Mouse (Mus musculus) kidney, postnatal 14 days (tissue): ENCODE results near the gene Plxnb2.
A peak's percentile ranks its signal among the peaks of the same experiment; 100 is the strongest.

Experiments used
- DNase-seq: peaks from one replicate; pipeline ENCODE4 v3.0.0; 2022; ENCODE audit warnings: mixed read lengths

The Plxnb2 gene

DNA sequence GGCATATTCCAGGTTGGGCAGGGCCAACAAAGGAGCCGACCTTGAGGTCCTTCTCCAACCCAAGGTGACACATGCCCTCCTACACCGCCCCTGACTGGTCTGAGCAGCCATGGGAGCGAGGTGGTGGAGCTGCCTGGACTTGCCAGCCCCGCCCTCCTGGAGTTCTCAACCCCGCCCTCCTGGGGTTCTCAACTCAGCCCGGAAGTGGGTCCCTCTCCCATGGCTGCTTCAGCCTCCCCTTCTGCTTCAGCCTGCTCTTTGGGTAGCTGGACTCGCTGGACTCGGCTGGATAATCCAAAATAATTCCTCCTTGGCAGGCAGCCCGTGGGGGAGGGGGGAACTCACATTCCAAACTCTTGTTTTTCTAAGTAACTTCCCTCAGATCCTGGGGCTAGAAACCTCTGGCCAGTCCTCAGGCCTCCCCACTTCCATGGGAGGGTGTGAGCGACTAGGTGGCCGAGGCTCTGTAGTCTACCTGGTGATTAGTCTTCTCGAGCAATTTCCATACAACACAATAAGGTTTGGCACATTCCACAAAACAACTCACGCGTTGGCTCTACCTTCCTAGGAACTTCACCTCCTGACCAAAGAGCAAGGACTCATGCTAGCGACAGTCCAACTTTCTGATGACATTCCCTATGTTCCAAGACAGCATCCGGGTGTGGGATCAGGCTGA, 1.5 kb downstream of the Plxnb2 start:
- peak; percentile 93 for DNase-seq

DNA sequence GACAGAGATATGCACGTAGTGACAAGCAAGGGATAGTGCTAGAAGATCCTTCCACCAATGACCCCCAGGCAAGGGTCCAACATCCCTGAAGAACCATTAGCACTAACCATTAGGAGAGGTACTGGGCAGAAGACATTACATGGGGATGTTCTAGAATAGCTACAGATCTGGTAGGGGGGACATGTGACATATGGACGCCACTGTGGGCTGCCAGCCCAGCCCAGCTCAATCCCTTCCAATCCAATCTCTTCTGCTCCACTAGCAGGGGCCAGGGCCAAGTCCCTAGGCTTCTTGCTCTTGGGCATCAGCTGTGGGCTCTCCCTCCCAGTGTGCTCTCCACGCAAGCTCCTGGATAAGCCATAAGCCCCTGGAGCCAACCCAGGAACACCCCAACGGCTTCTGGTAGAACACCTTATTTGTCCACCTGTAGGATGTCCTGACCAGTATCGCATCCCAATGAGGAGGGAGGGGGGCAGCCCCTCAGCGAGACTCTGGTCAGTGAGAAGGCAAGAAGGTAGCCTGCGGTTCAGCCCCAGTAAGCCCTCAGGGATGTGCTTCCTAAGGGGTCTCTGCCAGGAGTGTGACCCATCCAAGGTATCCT, 2.2 kb downstream of the Plxnb2 start:
- no peak for DNase-seq

DNA sequence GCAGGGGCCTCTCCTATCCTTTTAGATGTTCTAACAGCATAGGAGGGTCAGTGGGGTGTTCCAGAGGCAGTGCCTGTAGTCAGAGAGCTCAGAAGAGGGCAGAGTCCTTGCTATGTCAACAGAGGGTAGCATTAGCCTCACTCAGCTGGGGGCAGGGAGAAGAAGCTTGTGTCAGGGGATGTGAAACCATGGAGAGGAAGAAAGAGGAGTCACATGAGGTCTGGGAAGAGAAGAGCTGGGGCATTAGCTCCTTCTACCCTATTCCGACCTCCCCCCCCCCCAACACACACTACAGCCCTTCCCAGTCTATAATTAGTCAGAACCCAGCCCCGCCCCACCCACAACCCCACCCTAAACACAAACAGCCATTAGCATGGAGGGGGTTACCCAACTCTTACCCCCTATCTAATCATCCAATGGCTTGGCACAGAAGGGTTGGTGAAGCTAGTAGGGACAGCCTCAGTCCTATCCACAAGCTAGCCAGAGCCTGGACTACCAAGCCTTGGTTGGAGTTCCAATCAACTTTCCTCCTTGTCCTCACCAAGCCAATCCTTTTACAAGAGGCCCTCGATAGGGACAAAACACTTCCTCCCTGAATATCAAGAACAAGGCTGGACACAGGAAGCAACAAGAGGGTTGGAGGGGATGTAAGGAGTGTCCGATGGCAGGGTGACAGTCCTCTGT, 2.9 kb downstream of the Plxnb2 start:
- no peak for DNase-seq

DNA sequence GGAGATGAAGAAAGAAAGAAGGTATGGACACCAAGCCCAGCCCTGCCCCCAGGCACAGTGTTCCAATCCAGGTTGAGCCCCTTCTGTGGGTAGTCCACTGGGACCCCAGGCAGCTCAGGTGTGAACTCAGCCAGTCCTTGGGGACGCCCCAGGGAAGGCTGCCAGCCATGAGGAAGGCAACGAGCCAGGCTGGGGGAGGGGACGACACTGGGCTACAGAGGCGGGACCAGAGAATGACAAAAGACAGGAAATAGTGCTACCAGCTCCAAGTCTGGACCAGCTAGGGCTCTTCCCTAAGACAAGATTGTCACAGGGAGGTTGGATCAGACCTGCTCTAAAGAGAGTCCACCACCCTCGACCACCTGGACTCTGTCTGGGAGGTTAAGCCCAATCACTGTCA, 3.5 kb downstream of the Plxnb2 start:
- peak; percentile 93 for DNase-seq

DNA sequence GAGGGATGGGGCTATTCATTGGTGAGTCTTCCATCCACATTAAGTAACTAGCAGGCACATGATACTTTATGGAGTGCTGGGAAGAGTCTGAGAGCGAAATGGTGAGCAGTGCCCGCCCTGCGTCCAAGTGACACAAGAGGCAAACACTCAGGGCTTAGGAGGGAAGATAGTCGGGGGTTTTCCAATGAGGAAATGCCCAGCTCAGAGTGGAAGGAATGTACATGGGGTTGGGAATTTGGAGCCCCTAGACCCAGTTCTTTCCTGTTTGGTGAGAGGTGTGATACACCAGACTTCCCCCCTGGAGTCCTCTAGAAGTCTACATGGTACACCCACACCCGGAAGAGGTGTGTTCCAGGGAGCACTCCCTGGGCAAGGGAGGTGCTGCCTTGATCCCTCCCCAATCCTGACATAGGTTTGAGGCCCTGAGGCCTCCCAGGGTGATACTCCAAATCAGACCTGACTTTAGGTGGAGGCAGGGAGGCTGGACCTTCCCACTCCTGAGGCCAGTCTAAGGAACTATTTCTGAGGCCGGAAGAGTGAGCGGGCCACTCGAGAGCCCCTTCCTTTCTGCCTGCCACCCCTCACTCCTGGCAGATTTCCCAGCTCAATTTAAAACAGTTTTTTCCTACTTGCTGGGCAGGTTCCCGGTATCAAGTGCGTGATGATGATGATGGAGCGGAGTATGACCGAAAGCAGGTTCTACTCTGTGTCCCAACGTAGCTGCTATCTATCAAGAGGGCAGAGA, 5.0 kb downstream of the Plxnb2 start:
- no peak for DNase-seq

DNA sequence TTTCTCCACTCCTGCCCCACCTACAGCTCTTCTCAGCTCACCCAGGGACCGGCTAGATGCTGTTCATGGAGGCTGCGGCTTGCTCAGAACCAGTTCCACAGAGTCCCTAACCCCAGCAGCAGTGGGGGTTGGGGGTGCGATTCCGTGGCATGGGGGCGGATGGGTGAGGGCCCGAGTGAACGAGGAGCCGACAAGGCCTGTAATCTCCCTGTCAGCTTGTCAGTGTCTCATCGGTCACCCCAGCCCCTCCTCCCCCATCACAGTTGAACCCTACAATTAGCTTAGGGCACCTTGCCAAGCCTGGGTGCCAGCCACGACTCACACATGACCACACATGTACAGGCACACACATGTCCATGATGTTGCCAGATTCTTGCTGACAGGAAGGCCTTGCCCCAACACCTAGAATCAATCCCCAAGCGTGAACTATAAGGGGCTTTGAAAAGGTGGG, 5.7 kb downstream of the Plxnb2 start:
- DNase-seq = no peak

DNA sequence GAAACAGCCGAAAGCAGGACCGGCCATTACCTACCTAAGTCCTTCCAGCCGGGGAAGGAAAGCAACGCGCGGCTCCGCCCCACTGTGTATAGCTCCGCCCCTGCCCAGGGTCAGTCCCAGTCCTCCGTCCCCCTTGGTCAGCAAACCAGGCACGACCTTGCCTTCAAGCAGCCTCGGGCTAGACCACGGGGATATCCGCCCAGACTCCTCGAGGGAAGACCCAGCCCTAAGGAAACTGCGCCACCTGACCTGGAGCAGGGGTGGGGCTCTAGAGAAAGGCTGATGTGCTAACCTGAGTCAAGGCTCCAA, 6.7 kb downstream of the Plxnb2 start:
- DNase-seq = peak; percentile 89

DNA sequence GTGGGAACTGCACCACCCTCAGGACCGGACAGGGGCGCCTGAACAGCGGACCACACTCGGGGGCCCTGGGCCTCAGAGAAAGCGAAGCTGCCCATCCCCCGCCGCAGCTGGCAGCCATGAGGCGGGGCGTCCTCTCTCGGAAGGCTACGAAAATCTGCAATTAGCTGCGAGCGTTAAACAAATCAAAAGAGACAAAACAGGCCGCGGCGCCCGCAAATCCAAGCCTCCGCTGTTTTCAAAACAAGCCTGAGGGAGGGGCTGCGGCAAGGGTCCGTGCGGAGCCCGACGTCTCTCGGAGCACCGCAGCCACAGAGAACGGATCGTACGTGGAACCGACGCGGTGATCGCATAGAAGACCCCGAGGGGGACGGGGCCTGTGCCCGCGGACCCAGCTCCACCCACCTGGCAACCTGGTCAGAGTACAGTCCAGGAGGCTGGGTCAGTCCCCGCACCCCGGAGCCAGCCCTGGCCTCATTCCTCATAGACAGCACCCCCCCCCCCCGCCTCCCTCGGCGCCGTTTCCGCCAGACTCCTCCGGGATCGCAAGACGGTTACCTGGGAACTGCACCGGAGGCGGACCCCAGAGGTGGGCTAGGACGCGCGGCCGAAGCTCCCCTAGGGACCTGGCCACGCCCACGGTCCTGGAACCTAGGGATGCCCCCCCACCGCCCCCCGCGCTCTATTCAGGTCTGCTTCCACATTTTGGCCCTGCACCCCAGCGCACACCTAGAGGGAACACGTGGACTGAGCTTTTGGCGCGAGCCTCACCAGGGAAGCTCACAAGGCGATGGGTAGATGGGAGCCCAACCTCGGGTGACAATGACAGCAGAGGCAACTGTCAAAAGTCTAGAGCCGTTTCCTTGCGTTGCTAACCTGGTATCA, 7.3 kb downstream of the Plxnb2 start:
- DNase-seq = peak; percentile 80

DNA sequence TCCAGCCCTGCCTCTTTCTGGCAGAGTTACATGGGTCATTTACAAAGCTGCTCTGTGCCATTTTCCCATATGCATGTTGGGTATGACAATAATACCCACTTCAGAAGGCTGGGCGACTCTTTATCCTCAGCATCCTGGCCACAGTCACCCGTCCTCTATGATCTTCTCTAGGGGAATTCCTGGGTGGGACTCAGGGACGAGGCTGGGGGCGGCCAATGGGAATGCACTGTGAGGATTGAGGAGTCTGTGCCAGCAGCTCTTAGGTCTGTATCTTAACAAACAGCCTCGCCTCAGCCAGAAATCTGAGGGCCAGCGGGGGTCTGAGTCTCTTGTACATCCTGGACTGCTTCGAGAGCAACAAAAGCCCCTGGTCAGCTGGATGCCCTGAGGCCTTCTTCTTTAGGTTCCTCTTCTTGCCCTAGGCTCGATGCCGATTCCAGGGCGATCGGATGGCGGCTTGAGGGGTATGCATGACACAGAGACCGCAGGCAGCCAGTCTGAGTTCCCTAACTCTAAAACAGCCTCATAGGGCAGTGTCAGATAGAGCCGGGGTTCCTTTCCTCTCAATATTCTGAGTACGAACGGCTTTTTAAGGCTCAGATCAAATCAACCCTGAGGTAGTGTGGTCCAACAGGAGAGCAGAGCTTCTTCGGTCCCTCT, 8.2 kb downstream of the Plxnb2 start:
- no peak for DNase-seq

DNA sequence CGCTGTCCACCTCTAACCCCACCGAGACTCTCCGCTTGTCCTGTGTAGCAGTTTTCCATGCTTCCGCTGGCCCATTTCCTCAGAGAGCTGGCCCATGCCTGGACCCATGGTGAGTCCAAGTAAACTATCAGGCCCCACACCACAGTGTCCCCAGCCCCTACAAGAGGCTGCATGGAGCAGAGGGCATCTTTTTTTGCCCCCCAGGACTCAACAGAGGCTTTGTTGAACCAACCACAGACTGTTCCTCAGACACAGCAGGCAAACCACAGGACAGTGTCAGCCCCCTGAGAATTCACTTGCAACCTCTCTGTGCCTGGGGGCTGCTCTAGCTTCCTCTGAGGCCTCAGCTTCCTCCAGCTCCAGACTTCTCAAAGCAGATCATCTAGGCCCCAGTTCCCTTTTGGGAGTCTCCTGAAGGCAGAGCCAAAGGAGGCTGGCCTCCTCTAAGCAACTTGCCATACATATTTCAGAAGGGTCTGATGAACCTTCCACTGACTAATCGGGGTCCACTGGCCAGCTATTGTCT, 9.0 kb downstream of the Plxnb2 start:
- no peak for DNase-seq

DNA sequence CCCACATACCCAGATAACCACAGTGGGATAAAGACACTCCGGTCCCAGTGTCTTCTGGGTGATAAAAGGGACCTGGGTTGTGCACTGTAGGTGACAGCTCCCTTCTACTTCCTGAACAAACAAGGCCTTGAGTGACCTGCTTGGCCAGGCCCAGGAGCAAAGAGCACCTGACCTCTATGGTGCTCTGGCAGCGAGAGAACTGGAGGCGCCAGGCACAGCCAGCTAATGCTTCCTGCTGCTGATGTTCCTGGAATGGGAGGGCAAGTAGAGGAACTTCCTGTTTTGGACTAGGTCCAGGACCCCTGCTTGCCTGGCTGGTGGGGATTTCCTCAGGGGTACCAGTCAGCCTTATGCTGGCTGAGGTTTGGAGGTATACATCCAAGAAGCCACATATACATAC, 10.5 kb downstream of the Plxnb2 start:
- DNase-seq = peak; percentile 79

DNA sequence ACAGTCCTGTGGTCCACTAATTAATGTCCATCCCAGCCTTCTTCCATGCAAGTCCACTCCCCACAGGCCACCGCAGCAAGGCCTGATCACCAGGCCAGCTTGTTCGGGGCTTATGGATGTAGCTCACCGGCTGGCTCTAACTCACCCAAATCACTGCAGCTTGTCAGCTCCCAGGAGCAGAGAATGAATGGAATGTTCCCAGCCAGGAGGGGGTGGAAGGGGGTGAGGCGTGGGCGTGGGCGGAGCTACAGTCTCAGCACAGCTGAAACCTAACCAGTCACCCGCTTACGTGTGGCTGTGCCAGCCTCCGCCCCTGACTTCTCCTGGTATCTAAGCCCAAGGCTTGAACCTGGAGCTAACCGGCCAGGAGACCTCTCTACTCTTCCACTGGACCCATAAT, 11.2 kb downstream of the Plxnb2 start:
- DNase-seq = peak; percentile 95

DNA sequence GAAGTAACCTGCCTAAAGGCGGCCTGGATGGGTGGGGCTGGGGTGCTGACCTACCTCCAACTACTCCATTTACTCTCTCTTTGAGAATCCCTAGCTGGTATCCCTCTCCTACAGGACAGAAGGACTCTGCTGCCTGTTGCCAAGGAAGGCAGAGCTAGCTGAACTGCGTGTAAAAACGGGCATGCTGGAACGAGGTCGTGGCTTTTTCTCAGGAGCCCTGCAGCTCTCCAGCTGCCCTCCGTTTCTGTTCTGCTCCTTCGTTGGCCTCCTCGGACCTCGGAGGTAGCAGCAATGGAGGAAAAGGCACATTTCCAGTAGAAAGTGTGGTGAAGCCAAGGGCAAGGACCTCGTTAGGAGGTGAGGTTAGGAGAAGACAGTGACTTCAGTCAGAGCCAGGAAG, 11.7 kb downstream of the Plxnb2 start:
- DNase-seq = no peak

DNA sequence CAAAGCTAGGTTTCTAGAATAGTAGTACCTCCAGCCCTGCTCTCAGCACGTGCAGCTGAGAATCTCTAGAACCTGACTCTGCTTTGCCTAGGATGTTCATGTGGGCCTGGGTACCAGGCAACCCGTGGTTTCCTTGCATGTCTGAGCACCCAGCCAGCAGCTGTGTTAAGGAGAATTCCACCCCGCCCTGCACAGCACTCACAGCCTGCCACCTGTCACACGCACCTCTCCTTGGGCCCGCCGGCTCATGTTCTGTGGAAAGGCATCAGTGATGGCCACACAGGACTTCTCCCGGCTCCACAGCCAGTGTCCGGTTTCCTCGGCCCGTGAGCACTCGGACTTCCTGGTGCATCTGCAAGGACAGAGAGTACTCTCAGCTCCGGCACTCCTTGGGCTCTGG, 15.1 kb downstream of the Plxnb2 start:
- no peak for DNase-seq

DNA sequence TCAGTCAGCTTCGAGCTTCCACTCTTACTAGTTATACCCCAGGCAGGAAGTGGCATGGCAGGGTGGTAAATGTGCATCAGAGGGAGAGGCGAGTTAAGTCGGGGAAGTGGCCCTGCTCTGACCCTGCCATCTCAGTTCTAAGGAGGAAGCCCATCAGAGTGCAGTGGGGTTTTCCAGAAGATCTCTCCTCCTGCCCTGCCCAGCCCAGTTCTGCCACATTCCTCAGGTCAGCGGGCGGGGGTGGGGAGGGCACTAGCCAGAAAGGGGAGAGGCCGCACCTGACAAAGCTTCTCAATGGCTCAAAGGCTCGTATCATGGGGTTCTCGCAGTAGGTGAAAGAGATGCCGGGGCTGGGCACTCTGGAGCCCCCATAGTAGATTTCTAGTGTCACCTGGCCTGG, 19.2 kb downstream of the Plxnb2 start:
- no peak for DNase-seq

DNA sequence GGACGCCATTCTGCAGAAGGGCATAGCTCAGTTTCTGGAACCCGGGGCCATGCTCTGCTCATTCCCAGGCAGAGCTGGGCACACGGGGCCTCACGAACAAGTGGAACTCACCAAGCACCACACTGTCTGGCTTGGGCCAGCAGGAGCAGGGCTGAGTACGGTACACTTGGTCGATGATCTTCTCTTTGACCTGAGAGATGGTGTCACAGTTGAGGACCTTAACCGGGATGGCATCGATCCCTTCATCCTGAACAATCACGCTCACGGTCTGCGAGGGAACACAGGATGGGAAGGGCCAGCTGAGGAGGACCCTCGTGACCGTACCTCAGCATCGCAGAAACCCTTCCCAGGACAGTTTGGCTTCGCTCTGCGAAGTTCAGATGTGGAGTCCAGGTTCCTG, 22.1 kb downstream of the Plxnb2 start:
- no peak for DNase-seq

DNA sequence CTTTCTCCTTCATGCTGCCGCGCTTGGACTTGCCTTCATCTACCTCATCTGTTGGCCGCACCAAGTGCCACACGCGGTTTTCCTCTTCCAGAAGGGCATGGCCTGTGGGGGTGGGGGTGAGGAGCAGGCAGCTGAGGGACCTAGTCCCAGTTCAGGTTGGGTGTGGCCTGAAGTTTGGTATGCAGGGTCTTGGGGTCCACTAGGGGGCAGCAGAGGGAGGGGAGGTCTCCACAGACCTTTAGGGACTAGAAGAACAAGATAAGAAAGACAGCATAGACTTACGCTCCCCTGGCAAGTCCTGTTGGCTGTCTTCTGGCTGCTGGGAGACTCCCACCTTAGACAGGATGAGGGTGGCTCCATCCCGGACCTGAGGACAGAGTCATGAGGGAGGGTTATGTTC, 22.6 kb downstream of the Plxnb2 start:
- DNase-seq = peak; percentile 83

DNA sequence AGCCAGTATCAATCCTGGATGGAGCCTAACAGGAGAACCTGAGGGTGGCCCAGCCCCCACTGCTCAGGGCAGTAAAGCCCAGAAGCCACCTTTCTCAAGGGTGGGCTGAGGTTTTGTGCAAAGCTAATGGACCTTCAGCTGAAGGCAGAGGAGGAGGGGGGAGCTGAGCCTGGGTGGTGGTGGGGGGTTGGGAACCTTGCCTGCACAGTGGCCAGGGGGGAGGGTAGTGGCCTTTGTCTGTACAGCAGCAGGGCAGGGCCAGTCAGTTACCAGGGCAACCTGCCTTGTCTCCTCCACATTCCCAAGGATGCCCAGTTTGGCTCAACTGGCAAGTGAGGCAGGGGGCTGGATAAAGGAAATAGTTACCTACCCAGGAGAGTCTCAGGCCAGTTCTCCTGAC, 28.3 kb downstream of the Plxnb2 start:
- no peak for DNase-seq

DNA sequence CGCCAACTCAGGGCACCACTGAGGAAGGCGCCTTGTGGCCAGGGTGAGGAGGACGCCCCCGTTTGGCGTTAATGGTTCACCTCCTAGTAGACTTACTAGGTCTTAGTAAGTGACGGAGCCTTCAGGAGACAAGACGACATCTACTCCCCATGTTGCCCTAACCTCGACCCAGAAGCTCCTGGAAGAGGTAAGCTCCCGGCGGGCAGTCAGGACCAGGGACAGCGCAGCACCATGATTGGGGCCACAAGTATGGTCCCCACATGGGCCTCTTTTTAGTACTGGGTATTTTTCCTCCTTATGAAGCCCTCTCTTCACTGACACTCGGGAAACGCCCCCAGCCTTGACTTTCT, 30.6 kb downstream of the Plxnb2 start:
- DNase-seq = no peak

DNA sequence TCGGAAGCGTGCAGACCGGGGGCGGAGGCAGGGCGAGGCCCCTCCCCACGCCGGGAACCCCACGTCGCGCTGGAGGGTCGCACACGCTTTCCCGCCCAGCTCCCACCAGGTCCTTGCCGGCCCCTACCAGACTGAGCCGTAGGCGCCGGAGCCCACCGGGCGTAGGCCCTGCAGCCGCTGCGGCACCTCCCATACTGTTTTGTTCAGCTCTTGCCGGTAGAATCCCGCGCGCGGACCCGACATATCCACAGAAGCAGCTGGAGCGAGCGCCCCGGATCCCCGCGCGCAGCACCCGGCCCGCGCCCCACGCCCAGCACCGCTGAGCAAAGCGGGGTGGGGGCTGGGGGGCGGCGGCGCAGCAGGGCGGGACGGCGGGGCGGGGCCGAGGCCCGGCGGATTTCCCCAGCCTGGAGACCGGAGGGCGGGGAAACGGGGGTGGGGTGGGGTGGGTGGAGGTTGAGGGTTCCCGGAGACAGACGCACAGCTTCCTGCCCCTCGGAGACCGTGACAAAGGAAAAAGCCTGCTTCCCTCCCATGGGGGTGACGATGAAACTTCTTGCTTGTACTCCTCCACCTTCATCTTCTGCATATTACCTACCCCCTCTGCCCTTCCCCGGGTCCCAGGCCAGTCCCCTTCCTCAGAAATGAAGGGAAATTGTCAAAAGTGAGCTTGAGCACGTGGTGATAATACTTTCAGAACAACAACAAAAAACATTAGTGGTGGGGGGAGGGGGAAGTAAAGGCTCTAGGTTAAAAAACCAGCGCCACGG, 31.1 kb downstream of the Plxnb2 start, which contains the start of gene Mapk11:
TSS of gene Mapk11 (minus strand) at position 358 of the 770 bp plus-strand sequence.
- peak; percentile 68 for DNase-seq
